Mouse (Mus musculus): ENCODE measurements around the gene Sipa1. TPM values are rescaled to one million over a fixed set of nuclear protein-coding genes. Genes with fewer than 3 reads are reported as not detected.

Sipa1 gene
- 17.4 and 26.8 TPM in 2 replicates for polyA plus RNA-seq (2014; fragmentation: Nextera tagmentation; extraction: Ambion mirVana)

GRCm38 (mm10) chr19:5662981-5663913 lies at the start of gene Sipa1:
Gene Sipa1, minus strand, starts transcription at chr19:5663707.
- peak; percentile 94 for ATAC-seq (ENCODE audit: low FRiP score, low TSS enrichment)
- under 1% methylated on average over 32 of the region's 32 CpGs for WGBS
- peaks cover 16% of the 10 kb centered on the region for H3K4me1 ChIP-seq (ENCODE audit: control insufficient read depth, insufficient read depth, low read length)
- H3K9me3 ChIP-seq (ENCODE audit: control insufficient read depth, low read length) = no peaks in the 10 kb centered on the region
- H3K9ac ChIP-seq (ENCODE audit: low read depth, low read length) = peak within 1 kb of the TSS; percentile 60
- H3K27me3 ChIP-seq (ENCODE audit: control insufficient read depth, insufficient read depth, low read length) = no peaks in the 10 kb centered on the region
- H3K4me2 ChIP-seq (replicated peaks; ENCODE audit: low read depth, low read length) = peak within 1 kb of the TSS; percentile 68
- peak within 1 kb of the TSS; percentile 49 for H3K4me3 ChIP-seq (ENCODE audit: low read length)
- H3K27ac ChIP-seq (ENCODE audit: low read depth, low read length) = peak within 1 kb of the TSS; percentile 85
- H3K36me3 ChIP-seq (ENCODE audit: control insufficient read depth, insufficient read depth, low read length) = peaks cover 35% of the 10 kb centered on the region

DNA sequence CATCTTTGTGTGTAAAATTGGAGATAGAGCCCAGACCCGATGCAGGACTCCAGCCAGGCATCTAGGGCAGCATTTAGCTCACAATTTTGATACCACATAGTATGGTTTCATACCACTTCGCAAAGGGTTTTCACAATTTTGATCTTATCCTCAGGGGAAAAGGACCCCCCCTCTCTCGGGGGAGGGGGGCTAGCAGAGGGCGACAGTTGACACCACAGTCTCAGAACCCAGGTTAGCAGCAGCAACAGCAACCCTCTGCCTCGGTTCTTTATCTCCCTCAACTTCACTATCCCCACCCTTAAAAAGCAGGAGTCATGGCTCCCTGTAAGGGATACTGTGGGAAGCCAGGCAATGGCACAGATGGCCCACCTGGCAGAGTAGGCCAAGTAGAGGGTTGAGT lies 49.7 kb upstream of the Sipa1 start:
- H3K9ac ChIP-seq (ENCODE audit: low read depth, low read length) = peak overlapping the region; percentile 18; the same call in 1 of the 2 replicates
- 73% methylated on average over 5 of the region's 5 CpGs for WGBS
- no peak overlapping the region for H3K4me3 ChIP-seq (ENCODE audit: low read length)
- no peaks in the 10 kb centered on the region for H3K9me3 ChIP-seq (ENCODE audit: control insufficient read depth, low read length)
- no peaks in the 10 kb centered on the region for H3K27me3 ChIP-seq (ENCODE audit: control insufficient read depth, insufficient read depth, low read length)
- peaks cover 26% of the 10 kb centered on the region for H3K36me3 ChIP-seq (ENCODE audit: control insufficient read depth, insufficient read depth, low read length)
- ATAC-seq (ENCODE audit: low FRiP score, low TSS enrichment) = no peak
- H3K4me1 ChIP-seq (ENCODE audit: control insufficient read depth, insufficient read depth, low read length) = peaks cover 9% of the 10 kb centered on the region; the same call in 1 of the 2 replicates
- peak overlapping the region; percentile 47; the same call in 1 of the 2 replicates for H3K27ac ChIP-seq (ENCODE audit: low read depth, low read length)
- H3K4me2 ChIP-seq (replicated peaks; ENCODE audit: low read depth, low read length) = no peak overlapping the region

DNA sequence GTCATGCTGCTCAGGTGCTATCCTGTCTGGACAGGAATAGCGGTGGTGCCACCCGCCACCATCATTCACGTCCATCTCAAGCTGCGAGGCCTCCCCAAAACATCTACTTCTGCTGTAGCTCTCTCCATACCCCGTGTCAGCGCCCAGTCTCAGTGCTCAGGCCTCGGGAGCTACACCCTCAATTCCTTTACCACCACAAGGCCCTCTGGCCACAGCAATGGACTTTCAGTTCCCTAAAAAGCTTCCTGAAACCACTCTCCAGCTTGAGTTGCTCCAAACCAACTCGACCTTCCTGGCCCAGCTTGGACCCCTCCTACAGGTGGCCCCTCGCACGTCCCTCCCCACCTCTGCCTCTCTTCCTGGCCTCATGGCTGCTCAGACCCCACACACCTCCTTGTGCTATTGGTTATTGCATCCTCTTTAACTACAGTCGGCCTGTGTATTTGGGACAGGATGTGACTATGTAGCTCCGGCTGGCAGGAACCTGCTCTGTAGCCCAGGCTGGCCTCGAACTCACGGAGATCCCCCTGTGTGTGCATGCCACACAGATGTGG lies 48.5 kb upstream of the Sipa1 start:
- 92% methylated on average over 14 of the region's 14 CpGs for WGBS
- Histone ChIP-seq H3K4me2 (replicated peaks; ENCODE audit: low read depth, low read length) (no peak overlapping the region), H3K27me3 (ENCODE audit: control insufficient read depth, insufficient read depth, low read length) (no peaks in the 10 kb centered on the region), H3K4me1 (ENCODE audit: control insufficient read depth, insufficient read depth, low read length) (peaks cover 9% of the 10 kb centered on the region; the same call in 1 of the 2 replicates), H3K4me3 (ENCODE audit: low read length) (no peak overlapping the region), H3K9me3 (ENCODE audit: control insufficient read depth, low read length) (no peaks in the 10 kb centered on the region), H3K27ac (ENCODE audit: low read depth, low read length) (no peak overlapping the region), H3K9ac (ENCODE audit: low read depth, low read length) (no peak overlapping the region), H3K36me3 (ENCODE audit: control insufficient read depth, insufficient read depth, low read length) (peaks cover 33% of the 10 kb centered on the region)
- ATAC-seq (ENCODE audit: low FRiP score, low TSS enrichment) = no peak

DNA sequence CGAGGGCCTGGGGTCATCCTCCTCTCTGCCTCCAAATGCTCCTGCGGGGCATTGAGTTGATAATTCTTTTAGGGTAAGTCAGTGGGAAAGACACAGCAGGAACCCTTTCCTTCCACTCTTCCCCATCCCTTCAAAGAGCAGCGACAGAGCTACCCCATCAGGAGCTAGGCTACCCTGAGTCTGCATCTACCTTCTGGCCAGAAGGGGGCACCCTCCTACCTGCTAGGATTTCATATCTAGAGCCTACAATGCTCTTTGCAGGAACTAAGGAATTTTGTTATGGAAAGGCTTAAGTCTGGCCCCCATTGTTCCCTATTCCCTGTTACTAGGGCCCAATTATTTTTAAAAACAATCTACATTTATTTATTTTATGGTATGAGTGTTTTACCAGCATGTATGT lies 47.7 kb upstream of the Sipa1 start:
- Histone ChIP-seq H3K4me3 (ENCODE audit: low read length) (no peak overlapping the region), H3K27me3 (ENCODE audit: control insufficient read depth, insufficient read depth, low read length) (no peaks in the 10 kb centered on the region), H3K27ac (ENCODE audit: low read depth, low read length) (no peak overlapping the region), H3K36me3 (ENCODE audit: control insufficient read depth, insufficient read depth, low read length) (peaks cover 35% of the 10 kb centered on the region), H3K9me3 (ENCODE audit: control insufficient read depth, low read length) (no peaks in the 10 kb centered on the region), H3K9ac (ENCODE audit: low read depth, low read length) (no peak overlapping the region), H3K4me1 (ENCODE audit: control insufficient read depth, insufficient read depth, low read length) (peaks cover 6% of the 10 kb centered on the region; the same call in 1 of the 2 replicates), H3K4me2 (replicated peaks; ENCODE audit: low read depth, low read length) (no peak overlapping the region)
- no peak for ATAC-seq (ENCODE audit: low FRiP score, low TSS enrichment)
- 17% methylated on average over 3 of the region's 3 CpGs for WGBS

GRCm38 (mm10) chr19:5710581-5710980 lies 47.1 kb upstream of the Sipa1 start:
- ATAC-seq (ENCODE audit: low FRiP score, low TSS enrichment) = no peak
- peaks cover 35% of the 10 kb centered on the region for H3K36me3 ChIP-seq (ENCODE audit: control insufficient read depth, insufficient read depth, low read length)
- H3K4me2 ChIP-seq (replicated peaks; ENCODE audit: low read depth, low read length) = no peak overlapping the region
- H3K9me3 ChIP-seq (ENCODE audit: control insufficient read depth, low read length) = no peaks in the 10 kb centered on the region
- no peak overlapping the region for H3K9ac ChIP-seq (ENCODE audit: low read depth, low read length)
- no peaks in the 10 kb centered on the region for H3K27me3 ChIP-seq (ENCODE audit: control insufficient read depth, insufficient read depth, low read length)
- peaks cover 6% of the 10 kb centered on the region; the same call in 1 of the 2 replicates for H3K4me1 ChIP-seq (ENCODE audit: control insufficient read depth, insufficient read depth, low read length)
- H3K27ac ChIP-seq (ENCODE audit: low read depth, low read length) = no peak overlapping the region
- 83% methylated on average over 8 of the region's 8 CpGs for WGBS
- H3K4me3 ChIP-seq (ENCODE audit: low read length) = no peak overlapping the region

- H3K36me3 ChIP-seq (ENCODE audit: control insufficient read depth, insufficient read depth, low read length) = peaks cover 35% of the 10 kb centered on the region
- no peaks in the 10 kb centered on the region for H3K27me3 ChIP-seq (ENCODE audit: control insufficient read depth, insufficient read depth, low read length)
- H3K27ac ChIP-seq (ENCODE audit: low read depth, low read length) = no peak overlapping the region
- no peak overlapping the region for H3K4me2 ChIP-seq (replicated peaks; ENCODE audit: low read depth, low read length)
- no peak for ATAC-seq (ENCODE audit: low FRiP score, low TSS enrichment)
- H3K9ac ChIP-seq (ENCODE audit: low read depth, low read length) = no peak overlapping the region
- H3K4me3 ChIP-seq (ENCODE audit: low read length) = no peak overlapping the region
- 91% methylated on average over 6 of the region's 6 CpGs for WGBS
- H3K4me1 ChIP-seq (ENCODE audit: control insufficient read depth, insufficient read depth, low read length) = peaks cover 11% of the 10 kb centered on the region; the same call in 1 of the 2 replicates
- no peaks in the 10 kb centered on the region for H3K9me3 ChIP-seq (ENCODE audit: control insufficient read depth, low read length)
Observed at GRCm38 (mm10) chr19:5710068-5710467, 46.6 kb upstream of the Sipa1 start.

DNA sequence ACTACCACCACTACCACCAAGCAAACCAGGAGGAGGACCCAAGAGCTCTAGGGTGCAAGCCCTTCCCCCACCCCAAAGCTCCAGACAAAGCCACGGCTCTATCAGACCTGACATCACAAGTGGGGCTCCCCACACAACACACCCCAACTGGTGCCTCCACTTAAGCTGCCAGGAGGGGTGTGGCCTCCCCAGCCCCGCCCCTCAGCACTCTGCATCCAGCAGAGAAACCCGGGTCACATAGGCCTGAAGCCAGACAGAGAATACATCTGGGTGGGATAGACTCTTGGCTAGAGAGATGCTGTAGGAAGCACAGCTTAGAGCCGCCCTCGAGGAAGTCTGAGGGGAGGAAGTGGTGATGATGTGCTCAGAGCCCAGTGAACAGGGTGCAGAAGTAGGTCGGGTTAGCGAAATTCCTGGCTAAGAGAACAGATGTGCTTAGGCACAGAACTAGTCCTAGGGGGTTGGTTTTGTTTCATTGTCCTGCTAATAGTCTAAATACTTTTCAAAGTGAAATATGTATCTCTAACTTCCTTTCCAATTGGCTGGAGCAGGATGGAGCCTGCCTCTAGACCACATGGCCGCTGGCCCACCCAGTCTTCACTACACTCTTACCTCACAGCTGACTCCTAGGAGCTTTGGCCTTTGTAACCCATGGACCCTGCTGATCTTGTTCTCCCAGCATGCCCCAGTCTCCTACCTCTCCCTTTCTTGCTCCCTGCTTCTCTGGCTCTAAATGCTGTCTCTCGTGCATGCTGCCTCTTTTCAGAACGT lies 41.5 kb upstream of the Sipa1 start:
- no peak overlapping the region for H3K4me3 ChIP-seq (ENCODE audit: low read length)
- WGBS = 49% methylated on average over 10 of the region's 10 CpGs
- H3K36me3 ChIP-seq (ENCODE audit: control insufficient read depth, insufficient read depth, low read length) = peaks cover 55% of the 10 kb centered on the region
- H3K4me1 ChIP-seq (ENCODE audit: control insufficient read depth, insufficient read depth, low read length) = 0 out of 2 replicates have a peak, but pooled peaks cover 9% of the 10 kb centered on the region
- no peaks in the 10 kb centered on the region for H3K9me3 ChIP-seq (ENCODE audit: control insufficient read depth, low read length)
- H3K27me3 ChIP-seq (ENCODE audit: control insufficient read depth, insufficient read depth, low read length) = no peaks in the 10 kb centered on the region
- no peak overlapping the region for H3K4me2 ChIP-seq (replicated peaks; ENCODE audit: low read depth, low read length)
- peak overlapping the region; percentile 55; the same call in 1 of the 2 replicates for H3K27ac ChIP-seq (ENCODE audit: low read depth, low read length)
- peak; percentile 64; the same call in 1 of the 2 replicates for ATAC-seq (ENCODE audit: low FRiP score, low TSS enrichment)
- no peak overlapping the region; the same call in 1 of the 2 replicates for H3K9ac ChIP-seq (ENCODE audit: low read depth, low read length)

DNA sequence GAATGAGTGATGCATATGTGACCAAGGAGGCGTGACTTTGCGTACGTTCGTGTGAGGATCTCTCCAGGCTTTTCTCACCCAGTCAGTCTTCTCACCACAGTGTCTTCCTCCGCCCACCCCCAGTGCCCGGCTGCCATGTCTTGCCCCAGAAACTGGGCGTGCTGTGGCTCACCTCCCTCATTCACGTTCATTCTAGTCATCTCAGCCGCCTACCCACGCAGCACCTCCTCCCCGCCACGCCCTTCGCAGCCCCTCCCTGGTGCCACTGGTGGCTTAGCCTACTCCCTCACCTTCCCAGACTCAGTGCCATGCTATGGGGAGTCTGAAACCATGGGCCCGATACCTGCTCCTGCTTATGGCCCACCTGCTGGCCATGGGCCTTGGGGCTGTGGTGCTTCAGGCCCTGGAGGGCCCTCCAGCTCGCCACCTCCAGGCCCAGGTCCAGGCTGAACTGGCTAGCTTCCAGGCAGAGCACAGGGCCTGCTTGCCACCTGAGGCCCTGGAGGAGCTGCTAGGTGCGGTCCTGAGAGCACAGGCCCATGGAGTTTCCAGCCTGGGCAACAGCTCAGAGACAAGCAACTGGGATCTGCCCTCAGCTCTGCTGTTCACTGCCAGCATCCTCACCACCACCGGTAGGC lies 40.8 kb upstream of the Sipa1 start, which contains the start of gene Kcnk7:
Kcnk7 (plus strand) TSS at position 205 of the 638 bp plus-strand sequence.
- H3K9me3 ChIP-seq (ENCODE audit: control insufficient read depth, low read length) = no peaks in the 10 kb centered on the region
- WGBS = 73% methylated on average over 17 of the region's 17 CpGs
- peak within 1 kb of the TSS; percentile 55; the same call in 1 of the 2 replicates for H3K27ac ChIP-seq (ENCODE audit: low read depth, low read length)
- no peak within 1 kb of the TSS for H3K4me3 ChIP-seq (ENCODE audit: low read length)
- H3K36me3 ChIP-seq (ENCODE audit: control insufficient read depth, insufficient read depth, low read length) = peaks cover 60% of the 10 kb centered on the region
- H3K4me1 ChIP-seq (ENCODE audit: control insufficient read depth, insufficient read depth, low read length) = 0 out of 2 replicates have a peak, but pooled peaks cover 9% of the 10 kb centered on the region
- H3K4me2 ChIP-seq (replicated peaks; ENCODE audit: low read depth, low read length) = no peak within 1 kb of the TSS
- no peak for ATAC-seq (ENCODE audit: low FRiP score, low TSS enrichment)
- no peaks in the 10 kb centered on the region for H3K27me3 ChIP-seq (ENCODE audit: control insufficient read depth, insufficient read depth, low read length)
- H3K9ac ChIP-seq (ENCODE audit: low read depth, low read length) = no peak within 1 kb of the TSS; the same call in 1 of the 2 replicates

All from kidney, embryonic 14.5 days (tissue).